Mouse (Mus musculus): ENCODE measurements at regions not wholly inside any gene's neighbourhood (a gene's known extent, or its start where the extent isn't known, plus 50 kb on each side); places are given as distances from the start of the nearest gene placed in this dataset.

DNA sequence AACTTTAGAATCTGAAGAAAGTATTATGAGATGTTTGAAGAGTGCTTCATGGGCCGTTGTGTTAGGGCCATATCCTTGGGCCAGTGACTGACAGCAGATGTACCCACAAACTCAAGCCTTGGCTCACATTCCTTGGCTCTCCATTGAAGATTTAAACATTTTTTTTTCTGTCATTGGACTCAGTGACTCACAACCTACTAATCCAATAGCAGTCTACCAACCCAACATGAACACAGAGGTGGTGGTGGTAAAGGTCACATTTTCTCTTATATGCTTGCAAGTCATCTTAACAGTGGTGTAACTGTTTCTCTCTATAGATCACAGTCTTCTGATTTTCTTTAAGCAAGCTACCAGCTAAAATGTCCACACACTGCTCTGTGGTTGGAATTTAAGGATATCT lies 125.5 kb upstream of the Rarb start:
- no peak for ATAC-seq (replicated peaks; ENCODE audit: poor library complexity, severe bottlenecking)

DNA sequence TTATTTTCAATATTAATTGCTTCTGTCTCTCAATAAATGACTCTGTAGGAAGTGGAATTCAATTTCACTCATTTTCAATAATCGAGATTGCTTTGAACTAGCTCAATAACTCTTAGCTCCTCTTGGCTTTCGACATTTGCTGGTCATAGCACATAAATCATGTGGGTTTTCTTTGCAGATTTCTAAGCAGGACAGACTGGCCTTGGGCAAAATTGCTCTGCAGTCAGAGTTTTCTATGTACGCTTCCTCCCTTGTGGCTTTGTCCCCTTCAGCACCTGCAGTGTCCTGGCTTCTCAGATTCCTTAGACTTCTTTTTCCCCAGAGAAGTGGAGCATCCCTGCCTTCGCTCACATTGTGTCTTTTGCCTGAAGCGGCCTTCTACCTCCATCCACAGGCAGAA lies 124.6 kb upstream of the Rarb start:
- ATAC-seq (replicated peaks; ENCODE audit: poor library complexity, severe bottlenecking) = no peak

DNA sequence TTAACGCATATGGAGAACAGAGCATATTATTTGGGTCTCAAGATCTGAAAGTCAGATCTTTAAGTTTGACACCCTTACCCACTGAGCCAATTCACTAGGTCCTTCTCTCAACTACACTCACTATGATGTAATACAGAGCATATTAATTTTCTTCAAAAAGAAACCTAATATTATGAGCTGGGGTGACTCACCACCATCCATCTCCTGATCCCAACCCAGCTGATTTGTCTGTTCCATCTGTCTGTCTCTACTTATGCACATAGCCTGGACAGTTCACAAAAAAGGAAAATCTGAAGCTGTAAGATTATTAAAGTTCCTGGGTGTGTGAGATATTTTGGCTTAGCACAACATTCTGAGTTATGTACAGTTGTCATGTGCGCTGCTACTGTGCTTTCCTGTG lies 108.2 kb upstream of the Rarb start:
- ATAC-seq (replicated peaks; ENCODE audit: poor library complexity, severe bottlenecking) = no peak

- ATAC-seq (replicated peaks; ENCODE audit: poor library complexity, severe bottlenecking) = no peak
Measured at GRCm38 (mm10) chr14:16901534-16902147, 82.7 kb upstream of the Rarb start.

- ATAC-seq (replicated peaks; ENCODE audit: poor library complexity, severe bottlenecking) = no peak
Measured at GRCm38 (mm10) chr14:16897747-16898544, 79.0 kb upstream of the Rarb start.

GRCm38 (mm10) chr14:16896974-16897373 lies 78.0 kb upstream of the Rarb start:
- no peak for ATAC-seq (replicated peaks; ENCODE audit: poor library complexity, severe bottlenecking)

GRCm38 (mm10) chr14:16881249-16881648 lies 62.3 kb upstream of the Rarb start:
- ATAC-seq (replicated peaks; ENCODE audit: poor library complexity, severe bottlenecking) = no peak

- ATAC-seq (replicated peaks; ENCODE audit: poor library complexity, severe bottlenecking) = no peak
Measured at GRCm38 (mm10) chr14:16869221-16869620, 50.3 kb upstream of the Rarb start.

All from granulocyte monocyte progenitor cell, adult 5-6 weeks (primary cell).